Mouse (Mus musculus) CH12.LX (cell line): Measurements from ENCODE around the gene Rnf169.
"Not testable (repeated sequence)": the region's sequence is repeated elsewhere in the genome, so short reads cannot be mapped to it uniquely, and the experiment has no call there.

Experiments
- CTCF ChIP-seq, 2 experiments: IDR thresholded peaks in 1 of 2; conservative IDR thresholded peaks in 1 of 2; 2 replicates each; pipeline ENCODE4 v1.5.1; 2011 to 2012; ENCODE audit warnings: low read depth in 2 of 2, low read length in 2 of 2, improper control_type of control experiment in 1 of 2, inconsistent platforms in 1 of 2, mild to moderate bottlenecking in 1 of 2, moderate library complexity in 1 of 2
- EP300 ChIP-seq: IDR thresholded peaks from 2 replicates; pipeline ENCODE4 v1.6.1; 2011; ENCODE audit warnings: low read length, improper control_type of control experiment
- KAT2A ChIP-seq: IDR thresholded peaks from 2 replicates; pipeline ENCODE4 v1.6.1; 2012; ENCODE audit warnings: low read length, improper control_type of control experiment, inconsistent platforms; ENCODE audit not compliant: insufficient replicate concordance
- MAX ChIP-seq: IDR thresholded peaks from 2 replicates; pipeline ENCODE4 v1.6.1; 2011; ENCODE audit warnings: low read length, improper control_type of control experiment
- MAZ ChIP-seq: IDR thresholded peaks from 2 replicates; pipeline ENCODE4 v1.6.1; 2012; ENCODE audit warnings: low read depth, mild to moderate bottlenecking, inconsistent platforms, low read length, improper control_type of control experiment, moderate library complexity
- POLR2A ChIP-seq: IDR thresholded peaks from 2 replicates; pipeline ENCODE4 v1.6.1; 2011; ENCODE audit warnings: low read depth, mild to moderate bottlenecking, improper control_type of control experiment, low read length
- POLR2AphosphoS2 ChIP-seq: IDR thresholded peaks from 2 replicates; pipeline ENCODE4 v1.6.1; 2011; ENCODE audit warnings: low read depth, low read length, improper control_type of control experiment
- SMC3 ChIP-seq: IDR thresholded peaks from 2 replicates; pipeline ENCODE4 v1.6.1; 2011; ENCODE audit warnings: low read depth, low read length, improper control_type of control experiment
- UBTF ChIP-seq: IDR thresholded peaks from 2 replicates; pipeline ENCODE4 v1.6.1; 2012; ENCODE audit warnings: low read depth, mild to moderate bottlenecking, inconsistent platforms, low read length, improper control_type of control experiment, moderate library complexity
- USF1 ChIP-seq: IDR thresholded peaks from 2 replicates; pipeline ENCODE4 v1.6.1; 2014; ENCODE audit warnings: low read depth, mild to moderate bottlenecking, inconsistent platforms, low read length, improper control_type of control experiment

DNA sequence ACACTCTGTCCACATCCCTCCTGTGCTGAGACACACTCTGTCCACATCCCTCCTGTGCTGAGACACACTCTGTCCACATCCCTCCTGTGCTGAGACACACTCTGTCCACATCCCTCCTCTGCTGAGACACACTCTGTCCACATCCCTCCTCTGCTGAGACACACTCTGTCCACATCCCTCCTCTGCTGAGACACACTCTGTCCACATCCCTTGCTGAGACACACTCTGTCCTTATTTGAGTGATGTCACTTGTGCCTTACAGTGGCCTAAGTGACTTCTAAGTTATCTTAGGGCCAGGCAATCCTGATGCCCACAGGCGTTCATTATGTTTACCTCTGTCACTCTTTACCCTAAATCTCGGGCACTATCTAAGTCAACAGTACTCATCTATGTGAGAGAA lies 19.7 kb downstream of the Rnf169 start:
- TF ChIP-seq UBTF; CTCF (conservative IDR thresholded peaks at IDR 0.05 in 1 of 2, IDR thresholded peaks at IDR 0.05 in 1 of 2; ENCODE audit: low read depth in 2 of 2, low read length in 2 of 2); SMC3; KAT2A; MAZ; POLR2A; EP300; USF1; POLR2AphosphoS2; MAX: not testable (repeated sequence)
